Mouse (Mus musculus) retina, postnatal 7 days (tissue): ENCODE results near the gene B3gnt3.

ENCODE experiments used
- DNase-seq: peaks from one replicate; pipeline ENCODE4 v3.0.0-alpha.2; 2012; ENCODE audit warnings: low read depth, low spot score

B3gnt3 gene

GRCm38 (mm10) chr8:71654600-71654999 is 47.0 kb downstream of the B3gnt3 start:
- no peak for DNase-seq

GRCm38 (mm10) chr8:71645510-71645909 is 56.1 kb downstream of the B3gnt3 start:
- no peak for DNase-seq
